Mouse (Mus musculus) bone marrow macrophage, adult 2 months (primary cell): ENCODE results near the gene Slc25a36. TPM values are rescaled to one million over a fixed set of nuclear protein-coding genes. Genes with fewer than 3 reads are reported as not detected.

Source experiments
- H3K27ac ChIP-seq: 2 replicates; pipeline ENCODE4 v1.5.1; 2012; ENCODE audit warnings: low read depth, low read length; ENCODE audit not compliant: insufficient read depth
- H3K4me1 ChIP-seq: 2 replicates; pipeline ENCODE4 v1.6.1; 2012; ENCODE audit warnings: low read length; ENCODE audit not compliant: control insufficient read depth, insufficient read depth
- H3K4me3 ChIP-seq: 2 replicates; pipeline ENCODE4 v1.5.1; 2012; ENCODE audit warnings: mild to moderate bottlenecking, low read length, moderate library complexity; ENCODE audit not compliant: insufficient read depth
- CTCF ChIP-seq: IDR thresholded peaks from 2 replicates; pipeline ENCODE4 v1.5.1; 2012; ENCODE audit warnings: low read depth, mild to moderate bottlenecking, low read length, moderate library complexity
- POLR2A ChIP-seq: IDR thresholded peaks from 2 replicates; pipeline ENCODE4 v1.6.1; 2012; ENCODE audit warnings: mild to moderate bottlenecking, low read depth, low read length, borderline replicate concordance
- polyA plus RNA-seq: library from polyadenylated mRNA; stranded (reverse); fragments of >200 nt; gene quantifications from 2 replicates; pipeline ENCODE4 v1.2.4, GENCODE M21; 2012; ENCODE audit not compliant: missing spikeins, insufficient read depth, insufficient read length

The Slc25a36 gene
- polyA plus RNA-seq, 1 experiment: 116 TPM

DNA sequence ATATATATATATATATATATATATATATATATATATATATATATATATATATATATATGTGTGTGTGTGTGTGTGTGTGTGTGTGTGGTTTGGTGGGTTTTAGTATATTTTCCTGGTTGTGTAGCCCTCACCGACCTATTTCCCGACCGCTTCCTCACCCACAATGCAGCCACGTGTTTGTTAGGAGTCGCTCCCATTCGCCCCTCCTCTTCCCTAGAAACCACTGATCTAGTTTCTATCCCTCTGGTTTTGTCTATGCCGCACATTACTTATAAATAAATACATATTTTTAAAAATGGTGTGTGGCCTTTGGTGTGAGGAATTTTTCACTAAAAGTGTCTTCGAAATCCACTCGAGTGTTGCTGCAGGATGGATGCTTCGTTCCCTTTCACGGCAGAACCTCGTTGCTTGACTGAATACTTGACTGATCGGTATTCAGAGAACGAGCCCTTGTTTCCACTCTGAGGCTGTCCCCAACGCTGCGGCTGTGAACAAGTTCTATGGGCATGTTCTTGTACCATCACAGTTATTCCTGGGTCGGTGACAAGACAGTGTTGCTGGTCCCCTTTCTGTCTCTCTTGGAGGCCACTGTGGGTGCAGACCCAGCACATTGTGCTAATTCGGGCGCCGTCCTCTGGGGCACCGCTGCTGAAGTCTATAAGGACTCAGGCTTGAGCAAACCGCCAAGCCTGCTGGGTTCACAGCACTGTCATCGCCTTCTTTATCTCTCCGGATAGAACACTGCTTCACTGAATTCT, 2.0 kb upstream of the Slc25a36 start:
- H3K4me3 ChIP-seq: no peak overlapping the region
- peaks cover 5% of the 10 kb centered on the region for H3K4me1 ChIP-seq
- TF ChIP-seq CTCF: no peak
- H3K27ac ChIP-seq: no peak overlapping the region

DNA sequence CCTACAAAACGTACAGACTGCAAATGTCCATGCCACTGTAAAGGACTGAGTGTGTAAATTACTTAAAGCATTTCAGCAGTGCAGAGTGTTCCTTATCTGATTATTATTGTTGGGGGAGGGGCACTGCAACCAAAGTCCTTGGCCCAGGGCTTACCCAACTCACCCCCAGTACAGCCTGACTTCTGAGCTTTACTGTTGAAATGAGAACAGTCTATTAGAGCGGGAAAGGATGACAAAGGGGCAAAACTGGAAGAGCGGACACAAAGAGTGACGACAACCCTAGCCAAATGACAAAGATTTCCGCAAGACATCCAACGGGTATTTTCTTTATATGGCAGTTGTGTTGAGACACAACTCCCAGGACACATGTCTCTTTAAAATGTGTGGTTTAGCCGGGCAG, 1.3 kb upstream of the Slc25a36 start:
- Histone ChIP-seq H3K4me1 (peaks cover 11% of the 10 kb centered on the region), H3K4me3 (no peak overlapping the region), H3K27ac (no peak overlapping the region)
- TF ChIP-seq POLR2A: no peak
- no peak for TF ChIP-seq CTCF

DNA sequence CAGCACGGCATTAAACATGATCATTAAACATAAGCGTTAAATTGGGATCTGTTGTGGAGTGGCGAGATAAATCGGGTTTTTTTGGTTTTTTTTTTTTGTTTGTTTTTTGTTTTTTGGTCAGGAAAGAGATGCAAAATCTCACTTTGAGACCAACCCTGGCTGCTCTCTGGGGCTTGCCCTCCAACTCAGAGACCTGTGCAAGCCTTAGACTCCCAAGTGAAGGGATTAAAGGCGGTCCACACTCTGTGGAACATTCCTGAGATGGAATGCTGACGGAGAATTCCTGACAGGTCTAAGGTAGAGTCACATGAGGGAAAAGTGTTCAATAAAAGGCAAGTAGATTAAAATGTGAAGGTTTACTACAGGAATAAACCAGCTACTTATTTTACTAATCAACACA, 549 bp upstream of the Slc25a36 start:
- TF ChIP-seq CTCF: no peak
- no peak for TF ChIP-seq POLR2A
- peaks cover 16% of the 10 kb centered on the region for H3K4me1 ChIP-seq
- H3K27ac ChIP-seq: peak overlapping the region; percentile 44
- H3K4me3 ChIP-seq: peak overlapping the region; percentile 92

DNA sequence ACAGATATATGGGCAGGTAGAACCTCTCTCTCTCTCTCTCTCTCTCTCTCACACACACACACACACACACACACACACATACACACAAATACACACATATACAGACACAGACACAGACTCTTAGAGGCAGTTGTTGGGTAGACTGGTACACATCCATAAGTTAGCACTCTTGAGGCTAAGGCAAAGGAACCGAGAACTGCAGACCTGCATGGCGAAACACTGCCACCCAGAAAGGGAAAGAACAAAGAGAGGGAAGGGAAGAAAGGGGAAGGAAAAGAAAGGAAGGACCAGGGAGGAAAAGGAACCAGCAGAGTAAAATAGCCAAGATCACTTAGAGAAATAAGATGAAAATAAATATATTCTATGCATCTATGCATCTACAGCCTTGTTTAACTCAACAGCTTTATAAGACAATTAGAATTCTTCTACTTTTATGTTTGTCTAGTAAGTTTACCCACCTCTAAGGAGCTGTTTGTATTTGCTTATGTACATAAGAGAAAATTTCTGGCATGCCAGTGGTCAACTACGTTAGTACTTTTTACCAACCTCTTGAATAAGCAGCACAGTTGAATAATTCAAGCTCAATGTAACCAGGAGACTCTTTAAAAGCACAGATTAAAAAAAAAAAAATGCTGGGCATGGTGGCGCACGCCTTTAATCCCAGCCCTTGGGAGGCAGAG, 4.3 kb downstream of the Slc25a36 start:
- TF ChIP-seq CTCF: no peak
- no peak for TF ChIP-seq POLR2A
- H3K4me1 ChIP-seq: peaks cover 50% of the 10 kb centered on the region
- H3K27ac ChIP-seq: peak overlapping the region; percentile 98
- no peak overlapping the region for H3K4me3 ChIP-seq

DNA sequence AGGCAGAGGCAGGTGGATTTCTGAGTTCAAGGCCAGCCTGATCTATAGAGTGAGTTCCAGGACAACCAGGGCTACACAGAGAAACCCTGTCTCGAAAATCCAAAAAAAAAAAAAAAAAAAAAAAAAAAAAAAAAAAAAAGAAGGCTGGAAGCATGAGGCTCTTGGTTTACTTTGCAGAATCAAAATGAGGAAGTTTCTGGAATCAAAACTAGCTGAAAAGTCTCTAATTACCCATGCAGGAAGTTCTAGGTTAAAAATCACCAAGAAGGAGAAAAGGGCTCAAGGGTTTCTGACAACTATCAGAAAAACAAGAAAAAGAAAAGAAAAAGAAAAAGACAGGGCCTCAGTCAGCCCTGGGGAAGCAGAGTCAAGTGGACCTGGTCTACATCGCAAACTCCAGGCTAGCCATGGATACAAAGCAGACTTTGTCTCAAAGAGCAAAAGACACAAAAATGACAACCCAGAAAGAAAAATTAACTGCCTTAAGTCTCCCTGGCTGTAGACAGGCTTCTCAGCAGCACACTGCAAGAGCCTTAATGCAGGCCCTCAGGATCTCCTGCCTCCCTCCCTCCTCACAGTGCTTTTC, 5.5 kb downstream of the Slc25a36 start:
- Histone ChIP-seq H3K4me1 (peaks cover 48% of the 10 kb centered on the region), H3K27ac (peak overlapping the region; percentile 98), H3K4me3 (peak overlapping the region; percentile 16; the same call in 1 of the 2 replicates)
- TF ChIP-seq CTCF (no peak), POLR2A (no peak)

DNA sequence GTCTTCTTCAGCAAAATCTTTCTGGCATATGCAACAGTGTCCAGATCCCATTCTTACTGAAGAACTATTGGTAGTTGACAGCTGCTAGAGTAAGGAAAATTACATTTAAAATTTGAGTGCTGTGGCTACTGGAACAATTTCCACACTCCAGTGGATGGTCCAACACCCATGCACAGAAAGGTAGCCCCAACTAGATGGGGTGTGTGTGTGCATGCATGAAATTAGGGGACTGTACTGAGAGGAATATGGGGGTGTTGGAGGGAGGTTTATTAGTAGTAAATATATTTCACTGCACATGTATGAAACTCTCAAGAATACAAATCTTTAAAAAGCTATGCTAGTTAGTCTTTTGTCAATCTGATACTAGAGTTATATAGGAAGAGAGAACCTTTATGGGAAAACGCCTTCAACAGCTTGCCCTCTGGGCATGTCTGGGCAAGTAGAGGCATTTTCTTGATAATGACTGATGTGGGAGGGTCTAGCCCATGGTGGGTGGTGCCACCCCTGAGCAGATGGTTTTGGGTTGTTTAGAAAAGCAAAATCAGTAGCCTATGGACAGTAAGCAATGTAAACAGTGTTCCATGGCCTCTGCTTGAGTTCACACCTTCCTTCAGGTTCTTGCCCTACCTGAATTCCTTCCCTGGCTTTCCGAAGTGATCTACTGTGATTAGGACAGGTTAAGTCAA, 7.4 kb downstream of the Slc25a36 start:
- H3K27ac ChIP-seq: peak overlapping the region; percentile 81

DNA sequence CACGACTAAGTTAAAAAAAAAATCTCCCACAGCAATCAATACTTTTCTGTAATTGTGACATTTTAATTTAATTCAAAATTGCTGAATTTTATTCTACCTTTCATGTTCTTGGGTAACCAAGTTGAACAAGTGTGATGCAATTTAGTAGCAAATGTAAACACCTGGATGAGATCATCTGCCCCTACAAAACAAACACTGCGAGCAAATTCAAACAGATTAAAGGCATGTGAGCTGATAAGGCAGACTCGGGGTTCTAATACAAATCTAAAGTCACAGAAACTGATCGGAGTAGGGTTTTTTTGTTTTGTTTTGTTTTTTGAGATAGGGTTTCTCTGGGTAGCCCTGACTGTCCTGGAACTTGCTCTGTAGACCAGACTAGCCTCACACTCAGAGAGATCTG, 12.0 kb downstream of the Slc25a36 start:
- no peak for TF ChIP-seq CTCF
- H3K4me3 ChIP-seq: no peak overlapping the region
- H3K4me1 ChIP-seq: peaks cover 17% of the 10 kb centered on the region
- H3K27ac ChIP-seq: no peak overlapping the region

More for the DNA sequence above, 7.4 kb downstream of the Slc25a36 start:
- H3K4me3 ChIP-seq: no peak overlapping the region
- H3K4me1 ChIP-seq: peaks cover 48% of the 10 kb centered on the region
- TF ChIP-seq POLR2A (no peak), CTCF (no peak)

DNA sequence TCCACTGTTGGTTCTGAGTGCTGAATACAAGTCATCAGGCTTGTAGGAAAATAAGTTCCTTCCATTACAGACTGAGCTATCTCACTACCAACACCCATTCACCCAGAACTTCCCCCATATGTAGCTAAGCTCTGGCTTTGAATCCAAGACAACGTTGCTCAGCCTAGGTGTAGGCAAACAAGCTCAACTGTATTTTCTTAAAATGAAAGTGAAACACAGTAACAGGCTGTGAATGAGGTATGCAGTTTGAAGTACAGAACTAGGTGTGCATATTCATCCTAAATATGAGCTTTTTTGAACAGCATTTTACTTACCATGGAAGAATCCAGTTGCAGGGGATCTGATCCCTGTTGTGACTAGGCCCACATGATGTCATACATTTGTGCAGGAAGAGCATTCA, 14.8 kb downstream of the Slc25a36 start:
- H3K27ac ChIP-seq: no peak overlapping the region
- no peaks in the 10 kb centered on the region for H3K4me1 ChIP-seq
- no peak for TF ChIP-seq POLR2A
- H3K4me3 ChIP-seq: no peak overlapping the region

DNA sequence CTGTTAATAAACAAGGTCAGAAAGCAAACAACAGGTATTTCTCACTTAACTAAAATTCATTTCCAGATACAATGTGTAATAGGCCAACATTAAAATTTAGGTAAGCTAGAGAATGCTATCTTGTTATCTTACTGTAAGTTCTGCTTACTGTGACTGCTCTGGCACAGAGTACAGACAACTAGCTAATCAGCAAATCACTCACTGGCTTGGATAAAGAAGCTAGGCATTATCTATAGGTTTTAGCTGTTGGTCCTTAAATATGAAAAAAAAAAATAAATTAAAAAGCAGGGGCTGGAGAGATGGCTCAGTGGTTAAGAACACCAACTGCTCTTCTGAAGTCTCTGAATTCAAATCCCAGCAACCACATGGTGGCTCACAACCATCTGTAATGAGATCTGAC, 23.1 kb downstream of the Slc25a36 start:
- no peak overlapping the region for H3K27ac ChIP-seq
- TF ChIP-seq CTCF (no peak), POLR2A (no peak)
- no peaks in the 10 kb centered on the region for H3K4me1 ChIP-seq

DNA sequence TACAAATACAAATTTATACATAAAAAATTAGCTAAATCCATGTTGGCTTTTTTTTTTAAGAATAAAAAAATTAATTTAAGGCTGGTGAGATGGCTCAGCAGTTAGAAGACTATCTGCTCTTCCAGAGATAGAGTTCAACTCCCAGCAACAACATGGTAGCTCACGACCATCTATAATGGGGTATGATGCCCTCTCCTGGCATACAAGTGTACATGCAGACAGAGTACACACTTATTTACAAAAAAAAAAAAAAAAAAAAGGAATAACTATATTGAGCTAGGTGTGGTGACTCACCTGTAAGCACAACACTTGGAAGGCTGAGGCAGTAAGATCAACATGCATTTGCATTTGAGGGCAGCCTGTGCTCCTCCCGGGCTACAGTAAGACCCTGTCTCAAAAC, 26.3 kb downstream of the Slc25a36 start:
- Histone ChIP-seq H3K27ac (no peak overlapping the region), H3K4me3 (no peak overlapping the region)
- TF ChIP-seq POLR2A: no peak
- TF ChIP-seq CTCF: no peak

More for the DNA sequence above, 23.1 kb downstream of the Slc25a36 start:
- no peak overlapping the region for H3K4me3 ChIP-seq

More for the DNA sequence above, 26.3 kb downstream of the Slc25a36 start:
- H3K4me1 ChIP-seq: no peaks in the 10 kb centered on the region
